Mouse (Mus musculus) c-Kit-positive CD71-negative TER-119-negative erythroid progenitor cells, embryonic 14.5 days (primary cell): ENCODE data around the gene Als2cr12.
"Not testable (repeated sequence)": the region's sequence is repeated elsewhere in the genome, so short reads cannot be mapped to it uniquely, and the experiment has no call there.

Source experiments
- DNase-seq: peaks from one replicate; pipeline ENCODE4 v3.0.0-alpha.2; 2013; ENCODE audit warnings: low read depth

Als2cr12 gene

GRCm38 (mm10) chr1:58690006-58690744 is 5.6 kb downstream of the Als2cr12 start:
- DNase-seq, result no peak

- no peak for DNase-seq
Observed at GRCm38 (mm10) chr1:58689426-58689825, 6.4 kb downstream of the Als2cr12 start.

- not testable (repeated sequence) for DNase-seq
Observed at GRCm38 (mm10) chr1:58678412-58678811, 17.4 kb downstream of the Als2cr12 start.

GRCm38 (mm10) chr1:58677575-58677974 is 18.2 kb downstream of the Als2cr12 start:
- peak; percentile 38 for DNase-seq

GRCm38 (mm10) chr1:58675011-58675410 is 20.8 kb downstream of the Als2cr12 start:
- no peak for DNase-seq

GRCm38 (mm10) chr1:58672116-58672515 is 23.7 kb downstream of the Als2cr12 start:
- no peak for DNase-seq

GRCm38 (mm10) chr1:58669635-58670034 is 26.2 kb downstream of the Als2cr12 start:
- DNase-seq, result not testable (repeated sequence)

GRCm38 (mm10) chr1:58668191-58668590 is 27.6 kb downstream of the Als2cr12 start:
- no peak for DNase-seq

GRCm38 (mm10) chr1:58663365-58663764 is 32.4 kb downstream of the Als2cr12 start:
- not testable (repeated sequence) for DNase-seq

GRCm38 (mm10) chr1:58662671-58663070 is 33.1 kb downstream of the Als2cr12 start:
- not testable (repeated sequence) for DNase-seq

- no peak for DNase-seq
Observed at GRCm38 (mm10) chr1:58652480-58653403, 43.0 kb downstream of the Als2cr12 start.

- not testable (repeated sequence) for DNase-seq
Observed at GRCm38 (mm10) chr1:58651571-58652456, 44.0 kb downstream of the Als2cr12 start.

GRCm38 (mm10) chr1:58628847-58629246 is 66.9 kb downstream of the Als2cr12 start:
- not testable (repeated sequence) for DNase-seq

GRCm38 (mm10) chr1:58621996-58622748 is 73.6 kb downstream of the Als2cr12 start:
- DNase-seq, result no peak

GRCm38 (mm10) chr1:58621251-58621650 is 74.5 kb downstream of the Als2cr12 start:
- no peak for DNase-seq

- no peak for DNase-seq
Observed at GRCm38 (mm10) chr1:58618766-58619165, 77.0 kb downstream of the Als2cr12 start.

- peak; percentile 29 for DNase-seq
Observed at GRCm38 (mm10) chr1:58617978-58618668, 77.7 kb downstream of the Als2cr12 start.

GRCm38 (mm10) chr1:58617076-58617475 is 78.7 kb downstream of the Als2cr12 start:
- DNase-seq, result no peak

GRCm38 (mm10) chr1:58616176-58616575 is 79.6 kb downstream of the Als2cr12 start:
- no peak for DNase-seq

GRCm38 (mm10) chr1:58615146-58615545 is 80.6 kb downstream of the Als2cr12 start:
- no peak for DNase-seq
